Mouse (Mus musculus) spleen, adult 2 months (tissue): Measurements from ENCODE around the gene Slc4a10. TPM values are rescaled to one million over a fixed set of nuclear protein-coding genes. Genes with fewer than 3 reads are reported as not detected.

Source experiments
- DNase-seq, 2 experiments: peaks; one replicate each; pipeline versions ENCODE4 v3.0.0 to v3.0.0-alpha.2; 2012 to 2021; ENCODE audit warnings: low spot score in 2 of 2, low read depth in 1 of 2
- H3K27ac ChIP-seq: fragments of 200-500 bp; 2 replicates; pipeline ENCODE4 v1.5.1; 2012; ENCODE audit warnings: low read length, inconsistent platforms; ENCODE audit not compliant: insufficient read depth
- H3K27me3 ChIP-seq: fragments of 200-500 bp; 2 replicates; pipeline ENCODE4 v1.6.1; 2012; ENCODE audit warnings: mild to moderate bottlenecking, moderate library complexity, low read length, inconsistent platforms; ENCODE audit not compliant: control insufficient read depth, insufficient read depth
- H3K36me3 ChIP-seq: fragments of 200-500 bp; 2 replicates; pipeline ENCODE4 v1.6.1; 2012; ENCODE audit warnings: mild to moderate bottlenecking, low read length, inconsistent platforms; ENCODE audit not compliant: control insufficient read depth, insufficient read depth
- H3K4me1 ChIP-seq: fragments of 200-500 bp; 2 replicates; pipeline ENCODE4 v1.6.1; 2011; ENCODE audit warnings: inconsistent platforms; ENCODE audit not compliant: control insufficient read depth, insufficient read depth, insufficient read length
- H3K4me3 ChIP-seq: fragments of 200-500 bp; 2 replicates; pipeline ENCODE4 v1.5.1; 2011; ENCODE audit warnings: mild to moderate bottlenecking, inconsistent platforms; ENCODE audit not compliant: insufficient read depth, insufficient read length; ENCODE audit errors: extremely low read depth
- CTCF ChIP-seq: fragments of 200-500 bp; IDR thresholded peaks from 2 replicates; pipeline ENCODE4 v1.5.1; 2011; ENCODE audit warnings: mild to moderate bottlenecking, inconsistent platforms; ENCODE audit not compliant: insufficient read depth, insufficient read length, insufficient replicate concordance; ENCODE audit errors: extremely low read depth
- POLR2A ChIP-seq: fragments of 200-500 bp; IDR thresholded peaks from 2 replicates; pipeline ENCODE4 v1.6.1; 2011; ENCODE audit warnings: low read depth, low read length, inconsistent platforms
- WGBS: fragments of 180-500 bp; shearing (Covaris S2); methylation state at CpG from one replicate; pipeline ENCODE4 v1.1.7; 2018; 5-methylcytosine and 5-hydroxymethylcytosine counted together
- polyA plus RNA-seq: library from polyadenylated mRNA; depleted of rRNA; stranded (reverse); fragments of >200 nt; gene quantifications from 2 replicates; pipeline ENCODE4 v1.2.3, GENCODE M21; 2012; rRNA removed

Gene Slc4a10
- polyA plus RNA-seq, 1 experiment = not detected

- no peak overlapping the region for H3K27ac ChIP-seq
- WGBS = 92% methylated on average over 2 of the region's 2 CpGs
- peaks cover 12% of the 10 kb centered on the region for H3K36me3 ChIP-seq
- no peak for DNase-seq
- H3K27me3 ChIP-seq = no peaks in the 10 kb centered on the region
- TF ChIP-seq CTCF (no peak), POLR2A (no peak)
- H3K4me1 ChIP-seq = no peaks in the 10 kb centered on the region; the same call in 1 of the 2 replicates
- no peak overlapping the region for H3K4me3 ChIP-seq
These were observed 323.8 kb downstream of the Slc4a10 start for GRCm38 (mm10) chr2:62370048-62370447.

GRCm38 (mm10) chr2:62373692-62374091 lies 327.4 kb downstream of the Slc4a10 start:
- 93% methylated on average over 11 of the region's 11 CpGs for WGBS
- H3K27ac ChIP-seq = no peak overlapping the region

More at GRCm38 (mm10) chr2:62373692-62374091, 327.4 kb downstream of the Slc4a10 start:
- no peaks in the 10 kb centered on the region for H3K27me3 ChIP-seq
- TF ChIP-seq POLR2A (no peak), CTCF (no peak)
- no peaks in the 10 kb centered on the region; the same call in 1 of the 2 replicates for H3K4me1 ChIP-seq
- H3K36me3 ChIP-seq = peaks cover 23% of the 10 kb centered on the region
- no peak for DNase-seq
- no peak overlapping the region for H3K4me3 ChIP-seq

Other genes with a start within 250 kb of the Slc4a10 start
- gene Tbr1, start 243.5 kb upstream of the Slc4a10 start, polyA plus RNA-seq = 0.05 and 0.11 TPM in 2 replicates